ENCODE assay signal across 15 mouse cellular contexts in genomic region chr10:116965297-116965696, GRCm38 (mm10). TPM values are rescaled to one million over a fixed set of nuclear protein-coding genes. Genes with fewer than 3 reads are reported as not detected.
A peak's percentile ranks its signal among the peaks of the same experiment; 100 is the strongest.
DNase-seq lines count a peak whose midpoint lies in the region; ATAC-seq lines count a peak whose summit lies in the region.
"Had no signal": no experiment of that assay in that cellular context is flagged by ENCODE, and none has a peak within 500 bp of the region (broad histone marks: within the 10 kb centered on the region; RNA-seq: fewer than 3 reads in every experiment).

No protein-coding gene starts in this region.

- peak overlapping the region; percentile 59; the same call in 1 of the 2 replicates for H3K27ac ChIP-seq in heart, embryonic 10.5 days
- peak overlapping the region; percentile 50; the same call in 1 of the 2 replicates for H3K27ac ChIP-seq in limb, embryonic 10.5 days
- H3K27ac ChIP-seq: hindbrain, embryonic 15.5 days; liver, embryonic 14.5 days had no signal

- H3K27me3 ChIP-seq in heart, embryonic 10.5 days (ENCODE audit: insufficient read depth, poor library complexity, severe bottlenecking), result no peaks in the 10 kb centered on the region
- no peaks in the 10 kb centered on the region for H3K27me3 ChIP-seq in limb, embryonic 10.5 days (ENCODE audit: low read depth, poor library complexity, severe bottlenecking)
- H3K27me3 ChIP-seq: hindbrain, embryonic 15.5 days had no signal

- H3K4me1 ChIP-seq in heart, embryonic 10.5 days, result peaks cover 20% of the 10 kb centered on the region
- H3K4me1 ChIP-seq in limb, embryonic 10.5 days, result peaks cover 25% of the 10 kb centered on the region
- H3K4me1 ChIP-seq: hindbrain, embryonic 15.5 days had no signal

- H3K9me3 ChIP-seq in heart, embryonic 10.5 days, result no peaks in the 10 kb centered on the region
- no peaks in the 10 kb centered on the region for H3K9me3 ChIP-seq in limb, embryonic 10.5 days (replicated peaks)
- H3K9me3 ChIP-seq: hindbrain, embryonic 15.5 days had no signal

- intact Hi-C loops in heart, postnatal 36 days (cut with DNase I), result no loop called here
- intact Hi-C loops in heart, postnatal 10 days (cut with DNase I), result no loop called here

- peak; percentile 83 for DNase-seq in heart, embryonic 10.5 days (ENCODE audit: low spot score)
- DNase-seq in heart, postnatal 36 days, result no peak
- peak; percentile 65 to 70 for DNase-seq in heart, postnatal 10 days
- peak; percentile 58 for DNase-seq in limb, embryonic 10.5 days (ENCODE audit: low spot score)
- peak; percentile 58 for DNase-seq in mesoderm, embryonic 11.5 days (ENCODE audit: low read depth, low spot score)
- no peak for DNase-seq in layer of hippocampus, adult 9-11 months
- no peak for DNase-seq in MN1 (ENCODE audit: low spot score)
- DNase-seq: cerebellum, adult 8-10 months; thymus, postnatal 36 days had no signal

- no peaks in the 10 kb centered on the region for H3K36me3 ChIP-seq in heart, embryonic 10.5 days
- no peaks in the 10 kb centered on the region for H3K36me3 ChIP-seq in limb, embryonic 10.5 days
- H3K36me3 ChIP-seq: hindbrain, embryonic 15.5 days had no signal

- 43% methylated on average over 5 of the region's 5 CpGs for WGBS in heart, embryonic 10.5 days
- WGBS in limb, embryonic 10.5 days, result 48% methylated on average over 5 of the region's 5 CpGs

- no peak overlapping the region for H3K4me3 ChIP-seq in heart, embryonic 10.5 days
- H3K4me3 ChIP-seq in limb, embryonic 10.5 days, result no peak overlapping the region
- H3K4me3 ChIP-seq: hindbrain, embryonic 15.5 days had no signal

- ATAC-seq in granulocyte monocyte progenitor cell, adult 5-6 weeks (replicated peaks; ENCODE audit: poor library complexity, severe bottlenecking), result no peak

RNA-seq across cellular contexts. Expression of gene Gm10271, which starts 7.1 kb away (rescaled TPM):
- not detected in 2 replicates for polyA plus RNA-seq in heart, embryonic 10.5 days (2016; fragmentation: Nextera tagmentation; extraction: Ambion mirVana)
- not detected for total RNA-seq in heart, postnatal 36 days (2021)
- total RNA-seq in heart, postnatal 10 days (2021), result not detected
- not detected in 2 replicates for polyA plus RNA-seq in limb, embryonic 10.5 days (2016; fragmentation: Nextera tagmentation; extraction: Ambion mirVana)
- total RNA-seq in granulocyte monocyte progenitor cell, adult 5-6 weeks (2014; fragmentation: Nextera tagmentation), result not detected in 2 replicates
- not detected in 2 replicates for total RNA-seq in granulocyte monocyte progenitor cell, adult 5-6 weeks (2017)
- total RNA-seq: adrenal gland, postnatal 4 days; gastrocnemius, adult 8-10 months; layer of hippocampus, postnatal 14 days had no signal
- polyA plus RNA-seq: hindbrain, embryonic 15.5 days; liver, embryonic 14.5 days had no signal

RNA-seq across cellular contexts. Expression of gene Rab3ip, which starts 14.7 kb away (rescaled TPM):
- 46.0 and 61.0 TPM in 2 replicates for polyA plus RNA-seq in heart, embryonic 10.5 days (2016; fragmentation: Nextera tagmentation; extraction: Ambion mirVana)
- total RNA-seq in heart, postnatal 36 days (2021), result 10 to 100 TPM; 85.3 to 89.2 TPM
- total RNA-seq in heart, postnatal 10 days (2021), result 10 to 100 TPM; 76.8 to 81.6 TPM
- polyA plus RNA-seq in limb, embryonic 10.5 days (2016; fragmentation: Nextera tagmentation; extraction: Ambion mirVana), result 36.7 and 40.0 TPM in 2 replicates
- total RNA-seq in granulocyte monocyte progenitor cell, adult 5-6 weeks (2014; fragmentation: Nextera tagmentation), result 12.0 and 26.3 TPM in 2 replicates
- 17.9 and 19.2 TPM in 2 replicates for total RNA-seq in granulocyte monocyte progenitor cell, adult 5-6 weeks (2017)

RNA-seq across cellular contexts. Expression of gene Best3, which starts 20.8 kb away (rescaled TPM):
- polyA plus RNA-seq in heart, embryonic 10.5 days (2016; fragmentation: Nextera tagmentation; extraction: Ambion mirVana), result 0.18 and 0.20 TPM in 2 replicates
- total RNA-seq in heart, postnatal 36 days (2021), result 1 to 10 TPM; 4.3 to 4.7 TPM
- total RNA-seq in heart, postnatal 10 days (2021), result 1 to 10 TPM; 1.4 to 1.7 TPM
- 0.05 TPM in 1 of 2 replicates, not detected in the other for polyA plus RNA-seq in limb, embryonic 10.5 days (2016; fragmentation: Nextera tagmentation; extraction: Ambion mirVana)
- total RNA-seq in granulocyte monocyte progenitor cell, adult 5-6 weeks (2014; fragmentation: Nextera tagmentation), result not detected in 2 replicates
- not detected in 2 replicates for total RNA-seq in granulocyte monocyte progenitor cell, adult 5-6 weeks (2017)
- polyA plus RNA-seq: liver, embryonic 14.5 days had no signal

Comparison
In these comparisons a context has a peak if more than half of its experiments do, and no peak if none do; other contexts are left out.
1. DNase-seq: peak in heart, embryonic 10.5 days (single experiment), heart, postnatal 10 days (2 of 2), limb, embryonic 10.5 days (single experiment) and mesoderm, embryonic 11.5 days (single experiment); none in heart, postnatal 36 days (0 of 2), layer of hippocampus, adult 9-11 months (single experiment) and MN1 (single experiment).